Mouse (Mus musculus) heart, embryonic 11.5 days (tissue): ENCODE data around the gene Gcg. TPM values are rescaled to one million over a fixed set of nuclear protein-coding genes. Genes with fewer than 3 reads are reported as not detected.

Source experiments
- ATAC-seq: fragments of 200-750 bp; cut with Nextera tagmentation; replicated peaks from 2 replicates; pipeline ENCODE4 v1.8.0; 2017; ENCODE audit warnings: moderate library complexity; ENCODE audit not compliant: insufficient number of reproducible peaks, low FRiP score, low TSS enrichment
- H3K27ac ChIP-seq: fragments of 300-500 bp; sonication (generic); 2 replicates; pipeline ENCODE4 v1.5.1; 2014; ENCODE audit warnings: mild to moderate bottlenecking, low read depth, low read length
- H3K27me3 ChIP-seq: fragments of 300-500 bp; sonication (generic); 2 replicates; pipeline ENCODE4 v1.6.1; 2014; ENCODE audit warnings: mild to moderate bottlenecking, low read length, mixed read lengths; ENCODE audit not compliant: control insufficient read depth, insufficient read depth
- H3K36me3 ChIP-seq: fragments of 300-500 bp; sonication (generic); 2 replicates; pipeline ENCODE4 v1.6.1; 2014; ENCODE audit warnings: mild to moderate bottlenecking, low read length, moderate library complexity, mixed read lengths; ENCODE audit not compliant: control insufficient read depth, insufficient read depth
- H3K4me1 ChIP-seq: fragments of 300-500 bp; sonication (generic); 2 replicates; pipeline ENCODE4 v1.6.1; 2014; ENCODE audit warnings: low read length; ENCODE audit not compliant: control insufficient read depth, insufficient read depth
- H3K4me2 ChIP-seq: fragments of 300-500 bp; sonication (generic); 2 replicates; pipeline ENCODE4 v1.6.1; 2014; ENCODE audit warnings: mild to moderate bottlenecking, moderate library complexity
- H3K4me3 ChIP-seq: fragments of 300-500 bp; sonication (generic); 2 replicates; pipeline ENCODE4 v1.5.1; 2014; ENCODE audit warnings: low read depth, low read length
- H3K9ac ChIP-seq: fragments of 300-500 bp; sonication (generic); 2 replicates; pipeline ENCODE4 v1.6.1; 2014; ENCODE audit warnings: mild to moderate bottlenecking, low read depth, low read length, moderate library complexity
- H3K9me3 ChIP-seq: fragments of 300-500 bp; sonication (generic); replicated peaks from 2 replicates; pipeline ENCODE4 v1.6.1; 2016; ENCODE audit warnings: low read length; ENCODE audit not compliant: control insufficient read depth
- WGBS: fragments of 180-500 bp; shearing (Covaris S2); extraction: QIAGEN DNeasy Blood & Tissue Kit; methylation state at CpG from one replicate; pipeline ENCODE4 v1.1.7; 2014; ENCODE audit not compliant: insufficient replicate concordance; 5-methylcytosine and 5-hydroxymethylcytosine counted together
- polyA plus RNA-seq: library from polyadenylated mRNA; unstranded; fragments of >200 nt; fragmentation: Nextera tagmentation; extraction: Ambion mirVana; gene quantifications from 2 replicates; pipeline ENCODE4 v1.2.1, GENCODE M21; 2014

Gcg gene
- 0.20 and 1.1 TPM in 2 replicates for polyA plus RNA-seq

DNA sequence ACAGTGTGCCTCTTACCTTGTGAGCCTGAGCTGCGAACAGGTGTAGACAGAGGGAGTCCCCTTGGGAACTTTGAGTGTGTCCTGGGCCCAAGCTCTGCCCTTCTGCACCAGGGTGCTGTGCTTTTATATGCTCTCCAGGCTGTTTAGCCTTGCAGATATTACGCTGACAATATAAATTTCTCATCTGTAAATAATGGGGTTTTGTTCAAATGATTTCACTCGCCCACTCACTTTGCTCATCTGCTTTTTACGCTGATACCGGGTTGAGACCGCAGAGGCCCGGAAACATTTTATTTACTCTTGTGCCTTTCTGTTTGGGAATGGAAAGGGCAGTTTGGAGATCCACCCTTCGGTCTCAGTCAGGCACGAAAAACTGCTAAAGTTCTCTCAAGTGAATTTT lies at the start of gene Gcg:
Gene Gcg (minus strand): TSS at position 101 of the 400 bp plus-strand sequence.
- Histone ChIP-seq H3K9me3 (no peaks in the 10 kb centered on the region), H3K4me1 (no peaks in the 10 kb centered on the region), H3K27ac (no peak within 1 kb of the TSS), H3K9ac (no peak within 1 kb of the TSS), H3K27me3 (no peaks in the 10 kb centered on the region), H3K4me2 (no peak within 1 kb of the TSS), H3K4me3 (no peak within 1 kb of the TSS), H3K36me3 (no peaks in the 10 kb centered on the region)
- no peak for ATAC-seq
- WGBS: 79% methylated on average over 9 of the region's 9 CpGs

DNA sequence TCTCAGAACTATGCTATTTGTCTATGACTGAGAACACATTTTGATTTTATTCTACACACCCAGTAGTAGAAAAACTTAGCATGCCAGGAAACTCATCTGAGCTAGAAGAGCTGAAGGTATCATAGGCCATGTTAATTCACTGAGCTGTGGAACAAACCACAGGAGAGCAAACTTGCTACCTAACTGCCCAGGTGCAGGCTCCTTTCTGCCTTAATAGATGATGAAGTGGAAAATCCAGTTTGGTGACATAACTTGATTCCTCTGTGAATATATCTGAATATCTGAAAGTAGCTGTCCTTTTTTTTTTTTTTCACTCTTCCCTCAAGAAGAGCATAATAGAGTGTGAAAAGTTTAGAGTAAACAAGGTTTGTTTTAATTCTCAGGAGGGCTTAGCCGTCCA lies 47.6 kb upstream of the Gcg start:
- ATAC-seq: no peak
- no peaks in the 10 kb centered on the region for H3K9me3 ChIP-seq
- H3K27me3 ChIP-seq: no peaks in the 10 kb centered on the region
- no peak overlapping the region for H3K4me2 ChIP-seq
- H3K4me3 ChIP-seq: no peak overlapping the region
- WGBS: 65% methylated on average over 1 of the region's 1 CpGs
- H3K9ac ChIP-seq: no peak overlapping the region
- H3K4me1 ChIP-seq: no peaks in the 10 kb centered on the region
- no peaks in the 10 kb centered on the region for H3K36me3 ChIP-seq
- no peak overlapping the region for H3K27ac ChIP-seq

DNA sequence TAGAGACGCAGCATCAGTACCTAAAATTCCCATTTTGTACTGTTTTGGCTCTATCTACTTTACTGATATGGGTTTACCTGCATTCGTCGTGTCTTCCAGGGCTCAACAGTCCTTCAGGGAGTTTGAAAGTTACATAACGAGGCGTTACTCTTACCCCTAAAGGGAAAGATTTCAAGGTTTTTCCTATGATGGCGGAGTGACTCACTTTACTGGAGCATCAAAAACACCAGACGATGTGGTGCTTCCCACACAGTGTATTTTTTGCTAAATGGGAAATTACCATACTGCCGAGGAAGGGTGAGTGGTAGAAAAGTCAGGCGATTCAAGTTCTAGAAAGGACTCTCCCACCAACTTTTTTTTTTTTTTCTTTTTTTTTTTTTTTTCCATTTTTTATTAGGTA lies 42.9 kb upstream of the Gcg start:
- H3K27ac ChIP-seq: no peak overlapping the region
- H3K4me2 ChIP-seq: no peak overlapping the region
- no peaks in the 10 kb centered on the region for H3K27me3 ChIP-seq
- H3K9me3 ChIP-seq: no peaks in the 10 kb centered on the region
- WGBS: 90% methylated on average over 9 of the region's 9 CpGs
- no peak overlapping the region for H3K4me3 ChIP-seq
- H3K9ac ChIP-seq: no peak overlapping the region
- H3K4me1 ChIP-seq: no peaks in the 10 kb centered on the region
- ATAC-seq: no peak
- no peaks in the 10 kb centered on the region for H3K36me3 ChIP-seq

DNA sequence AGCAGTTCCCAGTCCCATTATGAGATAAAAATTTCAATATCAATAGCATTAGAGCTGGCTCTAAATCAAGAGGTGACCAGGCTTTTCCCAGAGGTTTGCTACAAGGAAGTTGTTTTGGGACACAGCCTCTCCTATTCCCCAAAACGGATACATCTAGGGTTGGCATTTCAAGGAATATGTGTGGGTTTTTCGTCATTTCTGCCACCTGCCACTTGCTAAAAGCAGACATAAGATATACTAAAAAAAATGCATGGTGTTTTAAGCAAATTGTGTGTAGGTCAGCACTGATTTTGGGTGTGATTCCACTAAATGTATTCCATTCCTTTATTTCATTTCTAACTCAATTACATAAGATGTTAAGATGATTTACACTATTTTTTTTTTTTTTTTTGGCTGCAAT lies 34.3 kb upstream of the Gcg start:
- Histone ChIP-seq H3K4me1 (no peaks in the 10 kb centered on the region), H3K9ac (no peak overlapping the region), H3K9me3 (no peaks in the 10 kb centered on the region), H3K4me3 (no peak overlapping the region), H3K27ac (no peak overlapping the region), H3K4me2 (no peak overlapping the region), H3K36me3 (no peaks in the 10 kb centered on the region), H3K27me3 (no peaks in the 10 kb centered on the region)
- WGBS: 65% methylated on average over 2 of the region's 2 CpGs
- ATAC-seq: no peak

DNA sequence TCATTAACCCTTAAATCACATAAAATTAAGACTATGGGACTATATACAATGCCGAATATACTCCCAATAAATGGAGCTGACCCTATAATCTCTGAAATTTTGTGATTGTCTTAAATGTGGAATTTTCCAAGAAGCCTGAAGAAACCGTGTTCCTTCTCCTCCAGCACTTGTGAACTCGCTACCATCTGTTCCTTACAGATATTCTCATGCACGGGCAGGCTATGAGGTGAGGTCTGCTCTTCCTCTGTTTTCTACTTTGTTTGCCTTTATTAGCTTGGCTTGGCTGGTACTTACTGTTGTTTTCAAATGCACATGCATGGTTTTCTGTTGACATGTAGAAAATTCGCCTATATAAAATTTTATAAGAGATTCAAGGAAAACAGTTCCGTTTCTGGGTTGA lies 31.0 kb upstream of the Gcg start:
- no peaks in the 10 kb centered on the region for H3K4me1 ChIP-seq
- H3K36me3 ChIP-seq: no peaks in the 10 kb centered on the region
- H3K27me3 ChIP-seq: no peaks in the 10 kb centered on the region
- no peaks in the 10 kb centered on the region for H3K9me3 ChIP-seq
- 73% methylated on average over 6 of the region's 6 CpGs for WGBS
- H3K4me3 ChIP-seq: no peak overlapping the region
- no peak overlapping the region for H3K27ac ChIP-seq
- no peak for ATAC-seq
- no peak overlapping the region for H3K4me2 ChIP-seq
- H3K9ac ChIP-seq: no peak overlapping the region

DNA sequence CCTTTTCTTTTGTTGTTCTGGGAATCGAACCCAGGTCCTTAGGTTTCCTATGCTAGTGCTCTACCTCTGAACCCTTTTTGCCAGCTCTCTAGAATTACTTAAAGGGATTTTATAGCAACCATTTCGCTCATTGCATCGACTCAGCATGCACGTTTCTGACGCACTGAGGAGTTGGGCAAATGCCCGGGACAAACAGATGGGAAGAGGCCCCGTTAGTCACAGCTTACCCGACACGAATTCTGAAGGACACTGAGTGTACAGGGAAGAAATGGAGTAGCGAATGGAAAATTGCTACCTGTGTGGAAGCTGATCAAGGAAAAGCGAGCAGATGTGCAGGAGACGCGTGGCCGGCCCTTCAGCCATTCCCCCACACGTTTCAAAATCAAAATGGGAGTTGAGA lies 30.0 kb upstream of the Gcg start:
- H3K9ac ChIP-seq: no peak overlapping the region
- 88% methylated on average over 15 of the region's 15 CpGs for WGBS
- no peaks in the 10 kb centered on the region for H3K36me3 ChIP-seq
- no peaks in the 10 kb centered on the region for H3K4me1 ChIP-seq
- no peaks in the 10 kb centered on the region for H3K9me3 ChIP-seq
- H3K4me3 ChIP-seq: no peak overlapping the region
- H3K27me3 ChIP-seq: no peaks in the 10 kb centered on the region
- no peak overlapping the region for H3K27ac ChIP-seq
- H3K4me2 ChIP-seq: no peak overlapping the region
- no peak for ATAC-seq

DNA sequence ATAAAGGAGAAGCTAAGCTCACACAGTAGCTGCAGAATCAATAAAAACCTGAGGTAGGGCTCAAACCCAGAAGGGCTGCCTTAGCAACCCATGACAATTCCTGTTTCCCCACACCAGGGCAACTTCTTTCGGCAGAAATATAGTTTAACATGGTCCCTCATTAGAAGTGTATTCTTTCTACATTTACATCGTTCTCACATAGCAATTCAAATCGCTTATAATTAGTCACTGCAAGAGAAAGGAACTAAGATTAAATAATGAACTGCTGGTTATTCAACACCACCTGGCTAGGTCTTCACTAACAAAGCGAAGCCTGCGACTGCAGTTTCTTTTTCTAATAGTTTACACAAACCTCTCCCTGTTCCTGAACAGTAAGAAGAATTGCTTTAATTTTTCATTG lies 23.7 kb upstream of the Gcg start:
- H3K9me3 ChIP-seq: no peaks in the 10 kb centered on the region
- no peak overlapping the region for H3K27ac ChIP-seq
- H3K36me3 ChIP-seq: no peaks in the 10 kb centered on the region
- no peaks in the 10 kb centered on the region for H3K27me3 ChIP-seq
- WGBS: 84% methylated on average over 5 of the region's 5 CpGs
- H3K9ac ChIP-seq: no peak overlapping the region
- no peaks in the 10 kb centered on the region for H3K4me1 ChIP-seq
- no peak overlapping the region for H3K4me2 ChIP-seq
- ATAC-seq: no peak
- no peak overlapping the region for H3K4me3 ChIP-seq

DNA sequence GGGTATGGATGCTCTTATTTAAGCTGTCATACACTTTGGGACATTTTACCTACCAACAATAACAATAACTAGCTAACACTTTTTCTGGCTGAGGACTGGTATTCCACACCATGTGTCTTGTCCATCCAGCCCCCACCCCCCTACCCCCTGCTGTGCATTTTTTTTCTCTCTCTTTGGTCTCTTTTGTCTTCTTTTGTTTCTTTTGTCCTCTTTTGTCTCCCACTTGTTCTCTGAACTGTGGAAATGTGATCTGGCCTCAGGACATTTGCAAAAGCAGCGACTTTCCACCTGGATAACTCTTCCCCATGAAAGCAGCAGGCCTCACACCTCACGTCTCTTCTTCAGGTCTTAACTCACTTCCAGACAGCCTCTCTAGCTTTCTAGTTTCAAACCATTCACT lies 23.0 kb upstream of the Gcg start:
- Histone ChIP-seq H3K9me3 (no peaks in the 10 kb centered on the region), H3K36me3 (no peaks in the 10 kb centered on the region), H3K4me1 (no peaks in the 10 kb centered on the region), H3K27me3 (no peaks in the 10 kb centered on the region), H3K9ac (no peak overlapping the region), H3K4me2 (no peak overlapping the region), H3K4me3 (no peak overlapping the region), H3K27ac (no peak overlapping the region)
- 50% methylated on average over 2 of the region's 2 CpGs for WGBS
- ATAC-seq: no peak

DNA sequence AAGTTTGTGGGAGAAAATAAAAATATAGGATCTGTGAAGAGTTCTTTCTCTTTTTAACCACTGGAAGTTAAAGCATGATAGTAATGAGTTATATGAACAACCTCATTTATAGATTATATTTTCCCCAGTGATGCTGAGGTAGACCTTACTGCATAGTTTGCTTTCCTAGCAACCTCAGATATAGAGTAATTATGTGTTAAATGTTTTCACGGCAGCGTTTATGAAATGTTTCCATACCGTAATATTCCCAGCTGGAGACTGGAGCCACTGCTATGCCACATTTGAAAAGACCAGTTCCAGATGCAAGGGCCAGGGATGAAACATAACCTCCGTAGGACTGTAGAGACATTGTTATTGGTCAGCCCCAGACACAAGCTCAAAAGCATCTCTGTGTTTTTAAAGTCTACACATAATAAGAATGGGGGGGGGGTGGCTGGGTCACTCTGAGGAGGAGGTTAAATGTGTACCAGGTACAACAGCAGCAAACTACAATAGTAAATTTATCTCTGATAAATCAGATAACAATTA lies 20.9 kb upstream of the Gcg start:
- no peaks in the 10 kb centered on the region for H3K4me1 ChIP-seq
- no peak overlapping the region for H3K4me2 ChIP-seq
- no peaks in the 10 kb centered on the region for H3K27me3 ChIP-seq
- H3K9ac ChIP-seq: no peak overlapping the region
- no peak overlapping the region for H3K27ac ChIP-seq
- ATAC-seq: no peak
- WGBS: 81% methylated on average over 4 of the region's 4 CpGs
- H3K36me3 ChIP-seq: no peaks in the 10 kb centered on the region
- H3K9me3 ChIP-seq: no peaks in the 10 kb centered on the region
- H3K4me3 ChIP-seq: no peak overlapping the region
